Mouse (Mus musculus) testis, postnatal 10 days (tissue): ENCODE data around the gene Akap8.
A peak's percentile ranks its signal among the peaks of the same experiment; 100 is the strongest.

Source experiments
- DNase-seq: peaks from one replicate; pipeline ENCODE4 v3.0.0; 2021; ENCODE audit warnings: low spot score

The Akap8 gene

GRCm38 (mm10) chr17:32320597-32321389 lies at the start of gene Akap8:
Gene Akap8 (minus strand): TSS chr17:32321238.
- DNase-seq = peak; percentile 96

GRCm38 (mm10) chr17:32368991-32369578 lies 48.0 kb upstream of the Akap8 start:
- no peak for DNase-seq

- no peak for DNase-seq
Observed at GRCm38 (mm10) chr17:32367706-32368105, 46.7 kb upstream of the Akap8 start.

GRCm38 (mm10) chr17:32365296-32365695 lies 44.3 kb upstream of the Akap8 start:
- no peak for DNase-seq

- no peak for DNase-seq
Observed at GRCm38 (mm10) chr17:32364850-32365249, 43.8 kb upstream of the Akap8 start.

- DNase-seq = peak; percentile 94
Observed at GRCm38 (mm10) chr17:32364331-32364730, 43.3 kb upstream of the Akap8 start.

GRCm38 (mm10) chr17:32363821-32364301 lies 42.8 kb upstream of the Akap8 start:
- DNase-seq = peak; percentile 66

GRCm38 (mm10) chr17:32362686-32363085 lies 41.6 kb upstream of the Akap8 start:
- DNase-seq = no peak

GRCm38 (mm10) chr17:32359928-32360327 lies 38.9 kb upstream of the Akap8 start:
- DNase-seq = peak; percentile 67

GRCm38 (mm10) chr17:32358943-32359340 lies 37.9 kb upstream of the Akap8 start:
- no peak for DNase-seq

GRCm38 (mm10) chr17:32358192-32358942 lies 37.3 kb upstream of the Akap8 start:
- no peak for DNase-seq

- DNase-seq = peak; percentile 55
Observed at GRCm38 (mm10) chr17:32356766-32357760, 36.0 kb upstream of the Akap8 start.

- peak; percentile 47 for DNase-seq
Observed at GRCm38 (mm10) chr17:32356281-32356680, 35.2 kb upstream of the Akap8 start.

GRCm38 (mm10) chr17:32355031-32355430 lies 34.0 kb upstream of the Akap8 start:
- no peak for DNase-seq

- no peak for DNase-seq
Observed at GRCm38 (mm10) chr17:32354211-32354610, 33.2 kb upstream of the Akap8 start.

GRCm38 (mm10) chr17:32353696-32354095 lies 32.7 kb upstream of the Akap8 start:
- peak; percentile 49 for DNase-seq

- no peak for DNase-seq
Observed at GRCm38 (mm10) chr17:32351726-32352125, 30.7 kb upstream of the Akap8 start.

- DNase-seq = no peak
Observed at GRCm38 (mm10) chr17:32351269-32351668, 30.2 kb upstream of the Akap8 start.

- peak; percentile 93 for DNase-seq
Observed at GRCm38 (mm10) chr17:32350382-32350983, 29.4 kb upstream of the Akap8 start, which contains the start of gene Akap8l. Gene Akap8l (minus strand): TSS chr17:32350607.

GRCm38 (mm10) chr17:32349851-32350381 lies 28.9 kb upstream of the Akap8 start:
- DNase-seq = no peak
